Mouse (Mus musculus) pancreas, adult 10 weeks (tissue): ENCODE results near the gene Rgs6. TPM values are rescaled to one million over a fixed set of nuclear protein-coding genes. Genes with fewer than 3 reads are reported as not detected.

Experiments
- polyA plus RNA-seq: library from polyadenylated mRNA; stranded (reverse); fragments of 350-450 nt; fragmentation: Illumina TruSeq; extraction: RNeasy Lipid Tissue Mini Kit (QIAGEN cat#74804); gene quantifications from one replicate; pipeline ENCODE4 v1.2.3, GENCODE M21; 2015; ENCODE audit warnings: low read depth, low replicate concordance; ENCODE audit not compliant: insufficient read depth

Rgs6 gene
- polyA plus RNA-seq, result 1.1 TPM

DNA sequence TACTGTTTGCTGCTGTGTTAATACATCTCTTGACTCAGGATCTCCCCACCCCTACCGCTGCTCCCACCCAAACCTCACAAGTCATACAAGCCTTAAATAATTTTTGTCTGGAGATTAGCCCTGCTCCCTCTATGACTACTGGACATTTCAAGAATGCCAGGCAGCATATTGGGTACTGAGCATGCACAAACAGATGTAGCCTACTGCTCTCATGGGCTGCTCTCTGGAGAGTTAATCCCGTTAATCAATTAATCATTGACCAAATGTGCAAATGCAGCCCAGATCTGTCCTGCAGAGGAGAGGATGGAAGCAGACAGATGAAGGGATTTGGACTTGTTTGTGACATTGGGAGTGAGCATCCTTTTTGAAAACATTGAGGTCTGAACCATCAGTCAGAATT is at the start of gene Rgs6:
TSS of gene Rgs6 (plus strand) at position 276 of the 400 bp plus-strand sequence.

